Mouse (Mus musculus): ENCODE data around the gene Dkkl1. TPM values are rescaled to one million over a fixed set of nuclear protein-coding genes. Genes with fewer than 3 reads are reported as not detected.
"Not testable (repeated sequence)": the region's sequence is repeated elsewhere in the genome, so short reads cannot be mapped to it uniquely, and the experiment has no call there.

Gene Dkkl1
- polyA plus RNA-seq (2012; rRNA removed) = 0.36 and 0.51 TPM in 2 replicates

DNA sequence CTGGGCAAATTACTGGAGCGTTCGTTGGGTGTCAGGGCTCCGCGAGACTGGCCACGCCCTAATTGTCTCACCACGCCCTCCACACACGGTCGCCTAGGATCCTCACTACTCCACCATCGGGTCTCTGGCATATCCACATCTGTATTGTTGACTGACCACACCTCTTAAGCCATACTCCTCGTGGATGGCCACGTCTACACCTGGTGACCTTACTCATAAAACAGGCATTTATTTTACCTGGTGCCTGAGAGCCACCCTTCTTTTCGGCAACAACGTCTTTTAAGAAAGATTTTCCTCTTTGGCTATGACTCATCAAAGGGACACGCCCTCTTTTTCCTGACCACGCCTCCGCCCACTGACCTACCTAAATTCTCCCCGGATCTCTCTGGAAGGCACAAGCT is at the start of gene Dkkl1:
TSS of gene Dkkl1 (minus strand) at position 297 of the 401 bp plus-strand sequence.
- TF ChIP-seq CTCF (IDR thresholded peaks at IDR 0.05; ENCODE audit: borderline replicate concordance, insufficient read depth, low read depth, low read length) (no peak), POLR2A (IDR thresholded peaks at IDR 0.05; ENCODE audit: borderline replicate concordance, insufficient read depth, low read length) (no peak)
- no peaks in the 10 kb centered on the region; the same call in 1 of the 2 replicates for H3K4me1 ChIP-seq (ENCODE audit: control insufficient read depth, insufficient read depth, low read length)
- 11% methylated on average over 17 of the region's 17 CpGs for WGBS
- peaks cover 2% of the 10 kb centered on the region; the same call in 1 of the 2 replicates for H3K27me3 ChIP-seq (ENCODE audit: control insufficient read depth, insufficient read depth, low read length)
- H3K27ac ChIP-seq (ENCODE audit: insufficient read depth, low read length) = no peak within 1 kb of the TSS
- H3K4me3 ChIP-seq (replicated peaks; ENCODE audit: insufficient read depth, low read depth, low read length) = no peak within 1 kb of the TSS
- no peak for DNase-seq

DNA sequence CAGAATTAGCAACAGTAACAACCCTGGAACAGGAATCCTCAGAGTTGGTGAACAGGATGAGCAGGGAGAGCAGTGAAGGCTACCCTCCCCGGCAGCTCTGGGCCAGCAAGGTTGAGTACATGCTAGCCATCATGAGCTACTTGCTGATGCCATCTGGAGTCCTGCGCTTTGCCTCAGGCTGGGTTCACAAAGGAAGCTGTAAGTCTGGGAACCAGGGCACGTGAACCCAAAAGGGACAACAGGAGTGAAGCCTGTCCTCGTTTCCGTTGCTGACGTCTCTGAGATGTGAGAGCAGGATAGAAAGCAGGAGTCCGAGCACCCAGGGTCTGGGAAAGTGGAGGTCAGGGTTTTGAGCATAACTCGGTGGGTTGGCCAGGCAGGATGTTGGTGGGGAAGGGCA is 47.3 kb upstream of the Dkkl1 start:
- DNase-seq = no peak
- WGBS = 87% methylated on average over 8 of the region's 8 CpGs
- no peak overlapping the region for H3K4me3 ChIP-seq (replicated peaks; ENCODE audit: insufficient read depth, low read depth, low read length)
- H3K4me1 ChIP-seq (ENCODE audit: control insufficient read depth, insufficient read depth, low read length) = no peaks in the 10 kb centered on the region
- no peaks in the 10 kb centered on the region for H3K27me3 ChIP-seq (ENCODE audit: control insufficient read depth, insufficient read depth, low read length)
- no peak for TF ChIP-seq POLR2A (IDR thresholded peaks at IDR 0.05; ENCODE audit: borderline replicate concordance, insufficient read depth, low read length)
- TF ChIP-seq CTCF (IDR thresholded peaks at IDR 0.05; ENCODE audit: borderline replicate concordance, insufficient read depth, low read depth, low read length) = no peak
- H3K27ac ChIP-seq (ENCODE audit: insufficient read depth, low read length) = no peak overlapping the region

DNA sequence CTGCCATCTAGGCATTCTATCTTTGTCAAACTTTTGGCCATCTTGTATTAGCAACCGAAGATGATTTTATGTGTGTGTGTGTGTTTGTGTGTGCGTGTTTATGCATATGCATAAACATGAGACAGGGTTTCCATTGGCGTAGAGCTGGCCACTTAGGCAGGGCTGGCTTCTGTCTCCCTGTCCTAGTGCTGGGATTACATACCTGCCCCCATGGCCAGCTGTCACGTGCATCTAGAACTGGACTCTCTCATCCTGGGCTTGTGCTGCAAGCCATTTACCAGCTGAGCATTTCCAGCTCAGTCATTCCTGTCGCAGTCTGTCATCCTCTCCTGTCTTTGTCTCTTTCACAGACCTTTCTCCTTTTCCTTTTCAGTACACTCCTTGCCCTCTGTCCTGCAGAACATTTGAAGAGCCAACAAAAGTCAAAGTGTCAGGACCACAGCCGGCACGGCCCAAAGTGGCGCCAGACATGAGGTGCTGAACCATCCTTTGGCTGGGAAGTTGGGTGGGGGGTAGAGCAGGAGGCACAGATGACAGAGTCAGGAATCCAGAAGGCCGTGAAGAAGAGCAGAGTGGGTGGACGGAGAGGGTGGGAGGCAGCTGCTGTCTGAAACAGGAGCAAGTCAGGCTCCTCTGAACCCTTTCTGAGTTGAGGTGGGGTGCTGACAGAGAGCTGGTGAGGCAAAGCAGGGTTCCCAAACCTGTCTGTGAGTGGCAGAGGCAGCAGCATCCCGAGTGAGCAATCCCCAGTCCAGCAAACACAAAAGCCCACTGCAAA is 45.3 kb upstream of the Dkkl1 start:
- TF ChIP-seq CTCF (IDR thresholded peaks at IDR 0.05; ENCODE audit: borderline replicate concordance, insufficient read depth, low read depth, low read length) (no peak), POLR2A (IDR thresholded peaks at IDR 0.05; ENCODE audit: borderline replicate concordance, insufficient read depth, low read length) (no peak)
- H3K27ac ChIP-seq (ENCODE audit: insufficient read depth, low read length) = no peak overlapping the region
- H3K27me3 ChIP-seq (ENCODE audit: control insufficient read depth, insufficient read depth, low read length) = no peaks in the 10 kb centered on the region
- H3K4me1 ChIP-seq (ENCODE audit: control insufficient read depth, insufficient read depth, low read length) = no peaks in the 10 kb centered on the region
- H3K4me3 ChIP-seq (replicated peaks; ENCODE audit: insufficient read depth, low read depth, low read length) = no peak overlapping the region
- 34% methylated on average over 11 of the region's 11 CpGs for WGBS
- no peak for DNase-seq

DNA sequence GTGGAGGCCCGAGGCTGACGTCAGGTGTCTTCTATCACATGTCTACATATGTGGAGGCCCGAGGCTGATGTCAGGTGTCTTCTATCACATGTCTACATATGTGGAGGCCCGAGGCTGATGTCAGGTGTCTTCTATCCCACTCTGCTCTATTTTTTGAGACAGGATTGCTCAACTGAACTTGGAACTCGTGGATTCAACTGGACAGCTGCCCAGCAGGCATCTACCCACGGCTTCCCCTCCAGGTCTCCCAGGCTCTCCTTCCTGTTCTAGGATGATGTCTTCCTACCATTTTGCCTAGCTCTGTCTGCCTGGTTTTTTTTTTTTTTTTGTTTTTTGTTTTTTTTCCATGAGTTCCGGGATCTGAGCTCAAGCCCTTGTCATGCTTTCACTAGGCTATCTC is 43.9 kb upstream of the Dkkl1 start:
- DNase-seq; H3K4me3 ChIP-seq (replicated peaks; ENCODE audit: insufficient read depth, low read depth, low read length); H3K27me3 ChIP-seq (ENCODE audit: control insufficient read depth, insufficient read depth, low read length); H3K4me1 ChIP-seq (ENCODE audit: control insufficient read depth, insufficient read depth, low read length); H3K27ac ChIP-seq (ENCODE audit: insufficient read depth, low read length): not testable (repeated sequence)
- WGBS = 77% methylated on average over 7 of the region's 7 CpGs

DNA sequence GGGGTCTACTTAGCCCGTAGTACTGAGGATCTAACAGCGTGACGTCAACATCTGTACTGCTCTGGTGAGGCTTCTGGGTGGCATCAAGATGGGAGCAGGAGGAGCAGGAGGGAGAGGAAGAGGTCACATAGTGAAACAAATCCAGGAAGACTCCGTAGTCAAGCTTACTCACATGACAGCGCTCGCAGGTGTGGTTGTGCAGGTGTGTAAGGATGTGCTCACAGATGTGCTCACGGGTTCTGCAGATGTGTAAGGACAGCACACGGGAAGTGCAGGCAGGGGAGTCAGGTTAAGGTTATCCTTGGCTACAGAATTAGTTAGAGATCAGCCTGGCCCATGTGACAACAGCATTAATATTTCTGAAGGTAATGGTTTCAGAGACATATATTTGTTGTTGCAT is 41.9 kb upstream of the Dkkl1 start:
- Histone ChIP-seq H3K27ac (ENCODE audit: insufficient read depth, low read length) (no peak overlapping the region), H3K4me1 (ENCODE audit: control insufficient read depth, insufficient read depth, low read length) (no peaks in the 10 kb centered on the region), H3K4me3 (replicated peaks; ENCODE audit: insufficient read depth, low read depth, low read length) (no peak overlapping the region), H3K27me3 (ENCODE audit: control insufficient read depth, insufficient read depth, low read length) (no peaks in the 10 kb centered on the region)
- no peak for DNase-seq
- TF ChIP-seq CTCF (IDR thresholded peaks at IDR 0.05; ENCODE audit: borderline replicate concordance, insufficient read depth, low read depth, low read length) (no peak), POLR2A (IDR thresholded peaks at IDR 0.05; ENCODE audit: borderline replicate concordance, insufficient read depth, low read length) (no peak)
- WGBS = 90% methylated on average over 8 of the region's 8 CpGs

DNA sequence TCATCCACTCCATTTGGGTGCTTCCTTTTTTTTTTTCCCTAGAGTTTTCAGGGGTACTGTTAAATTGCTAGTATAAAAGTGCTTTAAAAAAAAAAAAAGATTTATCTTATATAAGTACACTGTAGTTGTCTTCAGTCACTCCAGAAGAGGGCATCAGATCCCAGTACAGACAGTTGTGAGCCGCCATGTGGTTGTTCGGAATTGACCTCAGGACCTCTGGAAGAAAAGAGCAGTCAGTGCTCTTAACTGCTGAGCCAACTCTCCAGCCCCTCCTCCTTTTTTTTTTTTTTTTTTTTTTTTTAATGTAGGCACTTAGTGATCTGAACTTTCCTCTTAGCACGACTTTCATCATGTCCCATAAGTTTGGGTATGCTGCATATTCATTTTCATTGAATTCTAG is 35.7 kb upstream of the Dkkl1 start:
- Histone ChIP-seq H3K4me3 (replicated peaks; ENCODE audit: insufficient read depth, low read depth, low read length) (no peak overlapping the region), H3K4me1 (ENCODE audit: control insufficient read depth, insufficient read depth, low read length) (no peaks in the 10 kb centered on the region), H3K27me3 (ENCODE audit: control insufficient read depth, insufficient read depth, low read length) (no peaks in the 10 kb centered on the region), H3K27ac (ENCODE audit: insufficient read depth, low read length) (no peak overlapping the region)
- WGBS = 57% methylated on average over 3 of the region's 3 CpGs
- DNase-seq = no peak
- TF ChIP-seq CTCF (IDR thresholded peaks at IDR 0.05; ENCODE audit: borderline replicate concordance, insufficient read depth, low read depth, low read length) (no peak), POLR2A (IDR thresholded peaks at IDR 0.05; ENCODE audit: borderline replicate concordance, insufficient read depth, low read length) (no peak)

DNA sequence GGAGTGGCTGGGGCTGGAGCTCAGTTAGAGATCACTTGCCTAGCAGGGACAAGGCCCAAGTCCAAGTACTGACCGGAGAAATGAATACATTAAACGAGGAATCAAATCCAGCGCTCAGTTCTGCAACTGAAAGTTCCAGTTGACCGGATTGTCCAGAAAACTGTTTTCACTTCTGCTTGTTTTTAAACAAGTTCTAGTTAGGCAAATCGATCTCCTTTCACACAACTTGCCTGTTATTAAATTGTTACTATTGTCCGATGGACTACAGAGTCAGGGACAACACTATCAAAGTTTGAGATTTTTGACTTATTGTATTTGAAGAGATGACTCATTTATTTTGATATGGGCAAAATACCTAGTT is 29.4 kb upstream of the Dkkl1 start:
- Histone ChIP-seq H3K4me1 (ENCODE audit: control insufficient read depth, insufficient read depth, low read length) (no peaks in the 10 kb centered on the region), H3K27ac (ENCODE audit: insufficient read depth, low read length) (no peak overlapping the region), H3K27me3 (ENCODE audit: control insufficient read depth, insufficient read depth, low read length) (no peaks in the 10 kb centered on the region), H3K4me3 (replicated peaks; ENCODE audit: insufficient read depth, low read depth, low read length) (no peak overlapping the region)
- 74% methylated on average over 6 of the region's 6 CpGs for WGBS
- TF ChIP-seq POLR2A (IDR thresholded peaks at IDR 0.05; ENCODE audit: borderline replicate concordance, insufficient read depth, low read length) (no peak), CTCF (IDR thresholded peaks at IDR 0.05; ENCODE audit: borderline replicate concordance, insufficient read depth, low read depth, low read length) (no peak)
- DNase-seq = no peak

DNA sequence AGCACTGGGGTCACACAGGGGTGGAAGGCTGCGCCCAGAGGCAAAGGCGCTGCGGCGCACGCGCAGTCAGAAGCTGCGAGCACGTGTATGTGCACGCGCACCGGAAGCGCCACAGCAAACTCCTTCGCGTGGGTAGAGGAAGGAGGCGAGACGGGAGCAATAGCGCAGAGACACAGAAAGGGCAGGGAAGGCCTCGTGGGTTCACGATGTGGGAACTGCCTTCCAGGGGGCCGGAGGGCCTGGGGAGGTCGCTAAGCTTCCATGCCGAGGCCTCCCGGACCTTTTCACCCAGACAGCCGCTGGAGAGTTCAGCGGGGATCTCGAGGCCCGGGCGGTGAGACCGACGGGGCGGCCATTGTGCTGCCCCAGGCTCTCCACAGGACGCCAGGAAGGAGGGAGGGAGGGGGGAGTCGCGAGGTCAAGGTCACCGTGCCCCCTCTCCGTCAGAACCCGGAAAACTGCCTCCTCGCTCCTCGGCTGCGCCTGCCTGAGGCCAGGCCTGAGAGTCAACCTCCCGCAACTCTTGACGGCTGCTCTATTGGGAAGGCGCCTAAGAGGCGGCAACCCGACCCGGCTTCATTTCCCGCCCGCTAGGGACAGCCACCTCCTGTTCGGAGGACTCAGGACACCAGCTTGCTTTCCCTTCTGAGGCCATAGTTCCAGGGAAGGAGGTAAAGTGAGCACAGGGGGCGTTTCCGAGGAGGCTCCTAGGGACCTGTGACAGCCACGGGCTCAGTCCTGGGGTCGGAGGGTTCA is 28.9 kb upstream of the Dkkl1 start, which contains the start of gene Slc6a16:
TSS of gene Slc6a16 (plus strand) at position 453 of the 756 bp plus-strand sequence.
- Histone ChIP-seq H3K4me3 (replicated peaks; ENCODE audit: insufficient read depth, low read depth, low read length) (no peak within 1 kb of the TSS), H3K27me3 (ENCODE audit: control insufficient read depth, insufficient read depth, low read length) (no peaks in the 10 kb centered on the region), H3K27ac (ENCODE audit: insufficient read depth, low read length) (no peak within 1 kb of the TSS), H3K4me1 (ENCODE audit: control insufficient read depth, insufficient read depth, low read length) (no peaks in the 10 kb centered on the region)
- TF ChIP-seq POLR2A (IDR thresholded peaks at IDR 0.05; ENCODE audit: borderline replicate concordance, insufficient read depth, low read length) = no peak
- no peak for TF ChIP-seq CTCF (IDR thresholded peaks at IDR 0.05; ENCODE audit: borderline replicate concordance, insufficient read depth, low read depth, low read length)
- DNase-seq = peak in 1 of 2 experiments; percentile 22
- 16% methylated on average over 53 of the region's 53 CpGs for whole genome bisulfite sequencing
